ENCODE assay signal across 8 mouse cellular contexts in genomic region chr7:84152374-84152773, GRCm38 (mm10). TPM values are rescaled to one million over a fixed set of nuclear protein-coding genes. Genes with fewer than 3 reads are reported as not detected.
DNase-seq lines count a peak whose midpoint lies in the region; ATAC-seq and TF ChIP-seq lines count a peak whose summit lies in the region.

No protein-coding gene starts in this region.

- H3K4me2 ChIP-seq in liver, embryonic 11.5 days: peak overlapping the region; percentile 93

- TF ChIP-seq CTCF in spleen, adult 2 months (IDR thresholded peaks at IDR 0.05; ENCODE audit: extremely low read depth, insufficient read depth, insufficient read length, insufficient replicate concordance): no peak

- peaks cover 1% of the 10 kb centered on the region; the same call in 1 of the 2 replicates for H3K27me3 ChIP-seq in spleen, adult 2 months (ENCODE audit: control insufficient read depth, insufficient read depth, low read length)
- H3K27me3 ChIP-seq in liver, embryonic 11.5 days (replicated peaks; ENCODE audit: control insufficient read depth, insufficient read depth, low read length): no peaks in the 10 kb centered on the region

- no peak overlapping the region for H3K9ac ChIP-seq in liver, embryonic 11.5 days (ENCODE audit: low read depth, low read length)

- H3K9me3 ChIP-seq in liver, embryonic 11.5 days (ENCODE audit: control insufficient read depth, low read length): no peaks in the 10 kb centered on the region

- no peak for ATAC-seq in liver, embryonic 11.5 days (replicated peaks; ENCODE audit: low FRiP score)

- WGBS in spleen, adult 2 months: 72% methylated on average over 6 of the region's 6 CpGs
- 63% methylated on average over 6 of the region's 6 CpGs for WGBS in liver, embryonic 11.5 days

- peaks cover 2% of the 10 kb centered on the region; the same call in 1 of the 2 replicates for H3K4me1 ChIP-seq in spleen, adult 2 months (ENCODE audit: control insufficient read depth, insufficient read depth, insufficient read length)
- H3K4me1 ChIP-seq in liver, embryonic 11.5 days (replicated peaks; ENCODE audit: control insufficient read depth, insufficient read depth, low read length): peaks cover 25% of the 10 kb centered on the region

- peak overlapping the region; percentile 46 for H3K4me3 ChIP-seq in spleen, adult 2 months (ENCODE audit: extremely low read depth, insufficient read depth, insufficient read length)
- H3K4me3 ChIP-seq in liver, embryonic 11.5 days (ENCODE audit: low read depth, low read length): peak overlapping the region; percentile 92

- no peak for TF ChIP-seq POLR2A in spleen, adult 2 months (IDR thresholded peaks at IDR 0.05; ENCODE audit: low read depth, low read length)

- no peaks in the 10 kb centered on the region for H3K36me3 ChIP-seq in spleen, adult 2 months (ENCODE audit: control insufficient read depth, insufficient read depth, low read length)
- H3K36me3 ChIP-seq in liver, embryonic 11.5 days (ENCODE audit: control insufficient read depth, insufficient read depth, low read length): 0 out of 2 replicates have a peak, but pooled peaks cover 2% of the 10 kb centered on the region

- no peak overlapping the region for H3K27ac ChIP-seq in spleen, adult 2 months (ENCODE audit: insufficient read depth, low read length)
- no peak overlapping the region for H3K27ac ChIP-seq in liver, embryonic 11.5 days (ENCODE audit: low read depth, low read length)

- intact Hi-C loops in left cerebral cortex, postnatal 10 days (cut with DNase I): loop anchor here (5.0 kb wide), 2 partner anchors 65 to 120 kb away; partner anchors contain the start of gene Cemip

- peak; percentile 40 for DNase-seq in cerebellum, adult 9-10 months
- DNase-seq in cerebellum, adult 8-10 months: no peak
- DNase-seq in spleen, adult 2 months (ENCODE audit: low read depth in 1 of 2, low spot score in 2 of 2): no peak
- no peak for DNase-seq in spleen, adult 12 weeks (ENCODE audit: low spot score)
- DNase-seq in liver, embryonic 11.5 days (ENCODE audit: low spot score): no peak
- no peak for DNase-seq in embryo, embryonic 11 days
- DNase-seq in Muller cell, postnatal 12 days (ENCODE audit: inconsistent ontology term): no peak
- DNase-seq in left cerebral cortex, postnatal 10 days (ENCODE audit: extremely low spot score in 1 of 2, low spot score in 2 of 2): no peak

RNA-seq across cellular contexts. Expression of gene Abhd17c, which starts 0.7 kb away (rescaled TPM):
- polyA plus RNA-seq in spleen, adult 2 months (2012; rRNA removed): 32.8 and 33.9 TPM in 2 replicates
- 41.3 and 45.7 TPM in 2 replicates for polyA plus RNA-seq in liver, embryonic 11.5 days (2014; fragmentation: Nextera tagmentation; extraction: Ambion mirVana)
- total RNA-seq in left cerebral cortex, postnatal 10 days (2021): 10 to 100 TPM; 63.6 to 67.8 TPM
